Mouse (Mus musculus) heart, embryonic 11.5 days (tissue): ENCODE results near the gene Lyve1. TPM values are rescaled to one million over a fixed set of nuclear protein-coding genes. Genes with fewer than 3 reads are reported as not detected.
A peak's percentile ranks its signal among the peaks of the same experiment; 100 is the strongest.

Source experiments
- ATAC-seq: fragments of 200-750 bp; cut with Nextera tagmentation; replicated peaks from 2 replicates; pipeline ENCODE4 v1.8.0; 2017; ENCODE audit warnings: moderate library complexity; ENCODE audit not compliant: insufficient number of reproducible peaks, low FRiP score, low TSS enrichment
- H3K27ac ChIP-seq: fragments of 300-500 bp; sonication (generic); 2 replicates; pipeline ENCODE4 v1.5.1; 2014; ENCODE audit warnings: mild to moderate bottlenecking, low read depth, low read length
- H3K27me3 ChIP-seq: fragments of 300-500 bp; sonication (generic); 2 replicates; pipeline ENCODE4 v1.6.1; 2014; ENCODE audit warnings: mild to moderate bottlenecking, low read length, mixed read lengths; ENCODE audit not compliant: control insufficient read depth, insufficient read depth
- H3K36me3 ChIP-seq: fragments of 300-500 bp; sonication (generic); 2 replicates; pipeline ENCODE4 v1.6.1; 2014; ENCODE audit warnings: mild to moderate bottlenecking, low read length, moderate library complexity, mixed read lengths; ENCODE audit not compliant: control insufficient read depth, insufficient read depth
- H3K4me1 ChIP-seq: fragments of 300-500 bp; sonication (generic); 2 replicates; pipeline ENCODE4 v1.6.1; 2014; ENCODE audit warnings: low read length; ENCODE audit not compliant: control insufficient read depth, insufficient read depth
- H3K4me2 ChIP-seq: fragments of 300-500 bp; sonication (generic); 2 replicates; pipeline ENCODE4 v1.6.1; 2014; ENCODE audit warnings: mild to moderate bottlenecking, moderate library complexity
- H3K4me3 ChIP-seq: fragments of 300-500 bp; sonication (generic); 2 replicates; pipeline ENCODE4 v1.5.1; 2014; ENCODE audit warnings: low read depth, low read length
- H3K9ac ChIP-seq: fragments of 300-500 bp; sonication (generic); 2 replicates; pipeline ENCODE4 v1.6.1; 2014; ENCODE audit warnings: mild to moderate bottlenecking, low read depth, low read length, moderate library complexity
- H3K9me3 ChIP-seq: fragments of 300-500 bp; sonication (generic); replicated peaks from 2 replicates; pipeline ENCODE4 v1.6.1; 2016; ENCODE audit warnings: low read length; ENCODE audit not compliant: control insufficient read depth
- WGBS: fragments of 180-500 bp; shearing (Covaris S2); extraction: QIAGEN DNeasy Blood & Tissue Kit; methylation state at CpG from one replicate; pipeline ENCODE4 v1.1.7; 2014; ENCODE audit not compliant: insufficient replicate concordance; 5-methylcytosine and 5-hydroxymethylcytosine counted together
- polyA plus RNA-seq: library from polyadenylated mRNA; unstranded; fragments of >200 nt; fragmentation: Nextera tagmentation; extraction: Ambion mirVana; gene quantifications from 2 replicates; pipeline ENCODE4 v1.2.1, GENCODE M21; 2014

The Lyve1 gene
- polyA plus RNA-seq, 1 experiment from 2014 or later: 3.4 TPM

- no peak overlapping the region for H3K9ac ChIP-seq
- no peak overlapping the region for H3K4me3 ChIP-seq
- no peak for ATAC-seq
- H3K9me3 ChIP-seq: no peaks in the 10 kb centered on the region
- H3K4me1 ChIP-seq: peaks cover 4% of the 10 kb centered on the region; the same call in 1 of the 2 replicates
- no peaks in the 10 kb centered on the region for H3K27me3 ChIP-seq
- no peak overlapping the region for H3K27ac ChIP-seq
- WGBS: 60% methylated on average over 2 of the region's 2 CpGs
- no peaks in the 10 kb centered on the region for H3K36me3 ChIP-seq
- H3K4me2 ChIP-seq: no peak overlapping the region
These were observed 15.7 kb downstream of the Lyve1 start for GRCm38 (mm10) chr7:110847321-110847720.

GRCm38 (mm10) chr7:110843916-110844874, 18.8 kb downstream of the Lyve1 start, which contains the start of gene Rnf141:
Rnf141 (minus strand) TSS chr7:110844457.
- whole genome bisulfite sequencing: under 1% methylated on average over 42 of the region's 42 CpGs
- no peaks in the 10 kb centered on the region for H3K4me1 ChIP-seq
- no peaks in the 10 kb centered on the region for H3K36me3 ChIP-seq
- no peaks in the 10 kb centered on the region for H3K27me3 ChIP-seq
- ATAC-seq: peak; percentile 90
- peak within 1 kb of the TSS; percentile 89 for H3K27ac ChIP-seq
- peak within 1 kb of the TSS; percentile 87 for H3K9ac ChIP-seq
- no peaks in the 10 kb centered on the region for H3K9me3 ChIP-seq
- peak within 1 kb of the TSS; percentile 76 for H3K4me3 ChIP-seq
- H3K4me2 ChIP-seq: peak within 1 kb of the TSS; percentile 73

GRCm38 (mm10) chr7:110840332-110840731, 22.7 kb downstream of the Lyve1 start:
- no peak overlapping the region for H3K4me2 ChIP-seq
- H3K4me1 ChIP-seq: no peaks in the 10 kb centered on the region
- no peaks in the 10 kb centered on the region for H3K9me3 ChIP-seq
- H3K9ac ChIP-seq: no peak overlapping the region
- no peaks in the 10 kb centered on the region for H3K27me3 ChIP-seq
- H3K27ac ChIP-seq: no peak overlapping the region
- H3K36me3 ChIP-seq: no peaks in the 10 kb centered on the region
- no peak overlapping the region for H3K4me3 ChIP-seq
- ATAC-seq: no peak
- WGBS: 73% methylated on average over 4 of the region's 4 CpGs

- Histone ChIP-seq H3K9ac (no peak overlapping the region), H3K4me2 (no peak overlapping the region), H3K36me3 (no peaks in the 10 kb centered on the region; the same call in none of the 2 replicates), H3K4me1 (no peaks in the 10 kb centered on the region), H3K27me3 (no peaks in the 10 kb centered on the region), H3K4me3 (no peak overlapping the region), H3K27ac (no peak overlapping the region), H3K9me3 (no peaks in the 10 kb centered on the region)
- no peak for ATAC-seq
- WGBS: 50% methylated on average over 3 of the region's 3 CpGs
These were observed 28.5 kb downstream of the Lyve1 start for GRCm38 (mm10) chr7:110834522-110834921.

GRCm38 (mm10) chr7:110834018-110834417, 29.0 kb downstream of the Lyve1 start:
- ATAC-seq: no peak
- Histone ChIP-seq H3K9ac (no peak overlapping the region), H3K4me3 (no peak overlapping the region), H3K9me3 (no peaks in the 10 kb centered on the region), H3K36me3 (no peaks in the 10 kb centered on the region; the same call in none of the 2 replicates), H3K27ac (no peak overlapping the region), H3K4me1 (no peaks in the 10 kb centered on the region), H3K4me2 (no peak overlapping the region), H3K27me3 (no peaks in the 10 kb centered on the region)
- 88% methylated on average over 1 of the region's 1 CpGs for WGBS

DNA sequence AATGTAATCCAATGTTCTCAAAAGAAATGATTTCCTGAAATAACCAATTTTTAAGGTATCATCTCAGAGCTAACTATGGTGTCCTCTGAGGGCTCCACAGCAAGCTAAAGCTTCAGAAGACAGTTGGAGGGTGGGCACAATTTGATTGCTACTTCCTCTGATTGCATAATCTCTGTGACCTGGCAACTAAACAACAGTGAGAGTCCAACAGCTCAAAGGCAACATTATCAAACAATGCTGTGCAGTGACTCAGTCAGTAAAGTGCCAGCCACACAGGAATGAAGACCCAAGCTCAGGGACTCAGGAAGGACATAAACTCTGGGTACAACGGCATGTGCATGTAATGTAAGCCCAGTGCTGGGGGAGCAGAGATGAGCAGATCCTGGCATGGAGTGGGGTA, 30.0 kb downstream of the Lyve1 start:
- H3K9ac ChIP-seq: no peak overlapping the region
- H3K9me3 ChIP-seq: no peaks in the 10 kb centered on the region
- H3K4me2 ChIP-seq: no peak overlapping the region
- no peak for ATAC-seq
- H3K27ac ChIP-seq: no peak overlapping the region
- no peaks in the 10 kb centered on the region for H3K4me1 ChIP-seq
- WGBS: 72% methylated on average over 1 of the region's 1 CpGs
- H3K36me3 ChIP-seq: no peaks in the 10 kb centered on the region; the same call in none of the 2 replicates
- no peak overlapping the region for H3K4me3 ChIP-seq
- no peaks in the 10 kb centered on the region for H3K27me3 ChIP-seq

- ATAC-seq: no peak
- H3K27ac ChIP-seq: no peak overlapping the region
- H3K4me1 ChIP-seq: peaks cover 23% of the 10 kb centered on the region
- H3K36me3 ChIP-seq: peaks cover 5% of the 10 kb centered on the region; the same call in 1 of the 2 replicates
- H3K4me2 ChIP-seq: no peak overlapping the region
- no peaks in the 10 kb centered on the region for H3K9me3 ChIP-seq
- no peak overlapping the region for H3K4me3 ChIP-seq
- H3K9ac ChIP-seq: no peak overlapping the region
- H3K27me3 ChIP-seq: no peaks in the 10 kb centered on the region
- WGBS: 87% methylated on average over 8 of the region's 8 CpGs
These were observed 38.8 kb downstream of the Lyve1 start for GRCm38 (mm10) chr7:110823995-110824953.

GRCm38 (mm10) chr7:110823593-110823992, 39.4 kb downstream of the Lyve1 start:
- no peak overlapping the region for H3K9ac ChIP-seq
- no peaks in the 10 kb centered on the region for H3K9me3 ChIP-seq
- H3K36me3 ChIP-seq: peaks cover 5% of the 10 kb centered on the region; the same call in 1 of the 2 replicates
- no peak for ATAC-seq
- H3K4me2 ChIP-seq: no peak overlapping the region
- no peak overlapping the region for H3K4me3 ChIP-seq
- no peak overlapping the region for H3K27ac ChIP-seq
- no peaks in the 10 kb centered on the region for H3K27me3 ChIP-seq
- H3K4me1 ChIP-seq: peaks cover 28% of the 10 kb centered on the region
- 61% methylated on average over 4 of the region's 4 CpGs for WGBS
